Mouse (Mus musculus) C2C12 (cell line): ENCODE results near the gene Sstr3. TPM values are rescaled to one million over a fixed set of nuclear protein-coding genes. Genes with fewer than 3 reads are reported as not detected.

Source experiments
- H3K27me3 ChIP-seq: one replicate; pipeline ENCODE4 v1.6.1; 2011; ENCODE audit not compliant: control insufficient read depth, insufficient read depth, insufficient read length
- H3K36me3 ChIP-seq: one replicate; pipeline ENCODE4 v1.6.1; 2011; ENCODE audit not compliant: control insufficient read depth, insufficient read depth
- H3K4me3 ChIP-seq: one replicate; pipeline ENCODE4 v1.5.1; 2011; ENCODE audit warnings: mild to moderate bottlenecking, control low read depth; ENCODE audit not compliant: poor library complexity, insufficient read depth, severe bottlenecking
- H3K79me2 ChIP-seq: one replicate; pipeline ENCODE4 v1.6.1; 2011; ENCODE audit not compliant: control insufficient read depth, insufficient read depth
- H3K79me3 ChIP-seq: one replicate; pipeline ENCODE4 v1.6.1; 2011; ENCODE audit warnings: low read depth, control low read depth
- H3ac ChIP-seq: one replicate; pipeline ENCODE3; 2011; ENCODE audit warnings: low read depth; ENCODE audit not compliant: control insufficient read depth, insufficient read length
- CEBPB ChIP-seq: IDR thresholded peaks from one replicate; pipeline ENCODE4 v1.6.1; 2011; ENCODE audit warnings: low read depth, mild to moderate bottlenecking, control low read depth, moderate library complexity
- CTCF ChIP-seq: IDR thresholded peaks from one replicate; pipeline ENCODE4 v1.5.1; 2011; ENCODE audit not compliant: control insufficient read depth, insufficient read depth, insufficient read length
- FOSL1 ChIP-seq: IDR thresholded peaks from one replicate; pipeline ENCODE4 v1.8.0; 2011; ENCODE audit warnings: mild to moderate bottlenecking, low read length; ENCODE audit not compliant: poor library complexity, insufficient read depth, severe bottlenecking
- MAX ChIP-seq: IDR thresholded peaks from one replicate; pipeline ENCODE4 v1.6.1; 2011; ENCODE audit warnings: mild to moderate bottlenecking, control low read depth
- MYOD1 ChIP-seq: IDR thresholded peaks from one replicate; pipeline ENCODE4 v1.6.1; 2011; ENCODE audit warnings: low read depth; ENCODE audit not compliant: control insufficient read depth, insufficient read length
- MYOG ChIP-seq: IDR thresholded peaks from one replicate; pipeline ENCODE4 v1.6.1; 2011; ENCODE audit not compliant: control insufficient read depth, insufficient read length; ENCODE audit errors: extremely low read depth
- USF1 ChIP-seq: IDR thresholded peaks from one replicate; pipeline ENCODE4 v1.6.1; 2011; ENCODE audit warnings: low read depth, mild to moderate bottlenecking, control low read depth, moderate library complexity
- polyA plus RNA-seq: library from polyadenylated mRNA; unstranded; fragments of >200 nt; fragmentation: generic; extraction: Trizol; gene quantifications from one replicate; pipeline ENCODE4 v1.2.1, GENCODE M21; 2012; ENCODE audit warnings: missing spikeins

Sstr3 gene
- polyA plus RNA-seq, 1 experiment: not detected

GRCm38 (mm10) chr15:78576284-78576810 is 31.9 kb upstream of the Sstr3 start:
- Histone ChIP-seq H3K27me3 (peaks cover 62% of the 10 kb centered on the region), H3K79me2 (no peaks in the 10 kb centered on the region), H3K4me3 (no peak overlapping the region), H3ac (no peak overlapping the region), H3K36me3 (no peaks in the 10 kb centered on the region), H3K79me3 (no peaks in the 10 kb centered on the region)
- no peak for TF ChIP-seq FOSL1
- no peak for TF ChIP-seq USF1
- no peak for TF ChIP-seq MYOG
- TF ChIP-seq CEBPB: no peak
- no peak for TF ChIP-seq MYOD1
- TF ChIP-seq MAX: no peak
- no peak for TF ChIP-seq CTCF

- no peak within 1 kb of the TSS for H3K4me3 ChIP-seq
- H3K79me3 ChIP-seq: no peaks in the 10 kb centered on the region
- no peak within 1 kb of the TSS for H3ac ChIP-seq
- no peaks in the 10 kb centered on the region for H3K36me3 ChIP-seq
- H3K27me3 ChIP-seq: peaks cover 73% of the 10 kb centered on the region
- H3K79me2 ChIP-seq: no peaks in the 10 kb centered on the region
- TF ChIP-seq USF1 (no peak), CTCF (no peak), FOSL1 (no peak), MYOG (no peak), CEBPB (no peak), MYOD1 (no peak), MAX (no peak)
Observed at GRCm38 (mm10) chr15:78572658-78573397, 28.3 kb upstream of the Sstr3 start, which contains the start of gene Rac2. TSS of gene Rac2 (minus strand) at chr15:78572783.

GRCm38 (mm10) chr15:78572270-78572600 is 27.8 kb upstream of the Sstr3 start:
- H3ac ChIP-seq: no peak overlapping the region
- no peaks in the 10 kb centered on the region for H3K79me2 ChIP-seq
- H3K27me3 ChIP-seq: peaks cover 73% of the 10 kb centered on the region
- H3K79me3 ChIP-seq: no peaks in the 10 kb centered on the region
- no peaks in the 10 kb centered on the region for H3K36me3 ChIP-seq
- H3K4me3 ChIP-seq: no peak overlapping the region
- TF ChIP-seq FOSL1 (no peak), MYOD1 (no peak)

DNA sequence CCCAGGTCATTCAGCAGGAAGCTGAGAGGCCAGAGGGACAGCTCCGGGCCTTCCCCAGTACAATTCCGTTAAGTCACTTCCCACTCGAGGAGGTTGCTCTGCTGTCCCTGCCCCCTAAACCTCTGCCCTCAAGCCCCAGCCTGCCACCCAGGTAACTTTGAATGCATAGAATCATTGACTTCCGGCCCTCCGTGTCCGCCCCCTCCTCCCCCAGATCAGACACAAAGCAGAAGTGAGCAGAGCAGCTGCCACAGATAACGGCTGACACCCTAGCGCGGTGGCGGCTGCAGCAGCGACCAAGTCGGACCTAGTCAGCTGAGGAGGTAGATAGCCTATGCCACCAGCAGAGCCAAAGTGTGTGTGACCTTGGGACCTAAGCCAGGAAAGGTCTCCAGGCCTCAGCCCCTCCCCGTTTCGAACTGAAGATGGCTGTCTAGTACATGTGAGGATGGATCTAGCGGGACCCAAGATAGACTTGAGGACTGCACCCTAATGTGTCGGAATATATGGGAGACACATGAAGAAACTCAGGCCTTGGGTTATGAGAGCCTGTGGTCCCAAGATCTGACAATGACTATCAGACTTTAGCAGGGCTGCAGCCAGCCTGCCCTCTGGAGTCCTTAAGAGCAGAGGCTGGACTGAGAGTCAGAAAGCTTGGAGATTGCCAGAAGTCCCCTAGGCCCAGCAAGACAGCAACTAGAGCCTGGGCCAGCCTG is 27.2 kb upstream of the Sstr3 start:
- Histone ChIP-seq H3K4me3 (no peak overlapping the region), H3ac (no peak overlapping the region), H3K79me2 (no peaks in the 10 kb centered on the region), H3K79me3 (no peaks in the 10 kb centered on the region), H3K27me3 (peaks cover 77% of the 10 kb centered on the region), H3K36me3 (no peaks in the 10 kb centered on the region)
- no peak for TF ChIP-seq CTCF
- TF ChIP-seq FOSL1: no peak

DNA sequence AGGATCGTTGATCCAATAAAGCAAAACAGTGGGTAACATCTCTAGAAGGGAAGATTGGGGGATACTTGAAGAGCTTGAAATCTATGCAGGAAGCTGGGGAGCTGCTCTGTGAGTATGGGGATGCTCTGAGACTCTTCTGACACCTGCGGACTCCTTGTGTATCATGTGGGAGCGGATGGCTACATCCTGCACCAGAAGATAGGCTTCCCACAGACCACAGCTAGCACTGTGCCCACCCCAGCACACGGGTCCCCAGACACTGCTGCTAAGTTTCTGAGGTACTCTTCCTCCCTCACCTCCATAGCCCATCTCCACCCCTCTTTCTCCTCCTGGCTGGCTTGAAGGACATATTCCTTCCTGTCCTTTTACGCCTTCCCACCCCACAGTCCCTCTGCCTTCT is 25.7 kb upstream of the Sstr3 start:
- no peaks in the 10 kb centered on the region for H3K36me3 ChIP-seq
- no peak overlapping the region for H3ac ChIP-seq
- TF ChIP-seq MAX (no peak), USF1 (no peak), CEBPB (no peak), MYOD1 (no peak), MYOG (no peak), CTCF (no peak), FOSL1 (no peak)
- H3K79me3 ChIP-seq: no peaks in the 10 kb centered on the region
- peaks cover 80% of the 10 kb centered on the region for H3K27me3 ChIP-seq
- H3K79me2 ChIP-seq: no peaks in the 10 kb centered on the region
- H3K4me3 ChIP-seq: no peak overlapping the region

GRCm38 (mm10) chr15:78567608-78568120 is 23.2 kb upstream of the Sstr3 start:
- Histone ChIP-seq H3K79me3 (no peaks in the 10 kb centered on the region), H3K79me2 (no peaks in the 10 kb centered on the region), H3K36me3 (no peaks in the 10 kb centered on the region), H3ac (no peak overlapping the region), H3K4me3 (no peak overlapping the region), H3K27me3 (peaks cover 78% of the 10 kb centered on the region)
- TF ChIP-seq CTCF (no peak), CEBPB (no peak), MAX (no peak), USF1 (no peak), MYOD1 (no peak), MYOG (no peak)
